Mouse (Mus musculus) limb, embryonic 11.5 days (tissue): Measurements from ENCODE around the gene Thbs3. TPM values are rescaled to one million over a fixed set of nuclear protein-coding genes. Genes with fewer than 3 reads are reported as not detected.
A peak's percentile ranks its signal among the peaks of the same experiment; 100 is the strongest.

ENCODE experiments used
- ATAC-seq: fragments of 200-750 bp; cut with Nextera tagmentation; 2 replicates; pipeline ENCODE4 v1.8.0; 2017; ENCODE audit warnings: low read depth; ENCODE audit not compliant: insufficient number of reproducible peaks, low FRiP score, low TSS enrichment
- DNase-seq: peaks from one replicate; pipeline ENCODE4 v3.0.0-alpha.2; 2015; ENCODE audit warnings: low spot score
- H3K27ac ChIP-seq: fragments of 300-500 bp; sonication (generic); replicated peaks from 2 replicates; pipeline ENCODE4 v1.5.1; 2014; ENCODE audit warnings: low read depth, mild to moderate bottlenecking, low read length
- H3K27me3 ChIP-seq: fragments of 300-500 bp; sonication (generic); 2 replicates; pipeline ENCODE4 v1.6.1; 2014; ENCODE audit warnings: mild to moderate bottlenecking, low read length, mixed read lengths; ENCODE audit not compliant: control insufficient read depth, insufficient read depth
- H3K36me3 ChIP-seq: fragments of 300-500 bp; sonication (generic); 2 replicates; pipeline ENCODE4 v1.6.1; 2014; ENCODE audit warnings: mild to moderate bottlenecking, low read length, moderate library complexity, mixed read lengths; ENCODE audit not compliant: control insufficient read depth, insufficient read depth
- H3K4me1 ChIP-seq: fragments of 300-500 bp; sonication (generic); 2 replicates; pipeline ENCODE4 v1.6.1; 2014; ENCODE audit warnings: low read length, mixed read lengths; ENCODE audit not compliant: control insufficient read depth, insufficient read depth
- H3K4me2 ChIP-seq: fragments of 300-500 bp; sonication (generic); 2 replicates; pipeline ENCODE4 v1.6.1; 2014; ENCODE audit warnings: low read depth, mild to moderate bottlenecking, moderate library complexity; ENCODE audit not compliant: severe bottlenecking
- H3K4me3 ChIP-seq: fragments of 300-500 bp; sonication (generic); 2 replicates; pipeline ENCODE4 v1.5.1; 2014; ENCODE audit warnings: low read depth, low read length
- H3K9ac ChIP-seq: fragments of 300-500 bp; sonication (generic); 2 replicates; pipeline ENCODE4 v1.6.1; 2014; ENCODE audit warnings: mild to moderate bottlenecking, low read length
- H3K9me3 ChIP-seq: fragments of 300-500 bp; sonication (generic); 2 replicates; pipeline ENCODE4 v1.6.1; 2016; ENCODE audit warnings: low read length; ENCODE audit not compliant: control insufficient read depth
- WGBS: fragments of 180-500 bp; shearing (Covaris S2); extraction: QIAGEN DNeasy Blood & Tissue Kit; methylation state at CpG from one replicate; pipeline ENCODE4 v1.1.7; 2014; 5-methylcytosine and 5-hydroxymethylcytosine counted together
- polyA plus RNA-seq: library from polyadenylated mRNA; unstranded; fragments of >200 nt; fragmentation: Nextera tagmentation; extraction: Ambion mirVana; gene quantifications from 2 replicates; pipeline ENCODE4 v1.2.1, GENCODE M21; 2014

The Thbs3 gene
- polyA plus RNA-seq, 1 experiment from 2014 or later = 21.0 TPM

DNA sequence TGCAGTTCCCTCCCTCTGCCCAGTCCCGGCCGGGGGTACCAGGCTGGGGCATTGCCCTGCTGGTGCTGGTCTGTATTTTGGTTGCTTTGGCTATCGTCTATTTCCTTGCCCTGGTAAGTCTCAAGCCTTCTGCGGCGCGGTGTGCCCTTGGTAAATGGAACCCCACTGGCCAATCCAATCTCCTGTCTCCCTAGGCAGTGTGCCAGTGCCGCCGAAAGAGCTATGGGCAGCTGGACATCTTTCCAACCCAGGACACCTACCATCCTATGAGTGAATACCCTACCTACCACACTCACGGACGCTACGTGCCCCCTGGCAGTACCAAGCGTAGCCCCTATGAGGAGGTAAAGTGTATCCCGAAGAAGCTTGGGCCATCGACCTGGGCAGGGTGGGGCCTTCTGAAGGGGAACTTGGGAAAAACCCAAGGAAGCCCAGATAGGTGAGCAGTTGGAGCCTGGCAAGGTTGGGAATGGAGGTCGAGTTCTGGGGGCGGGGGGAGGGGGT, 16.8 kb downstream of the Thbs3 start:
- no peak overlapping the region for H3K9ac ChIP-seq
- H3K4me3 ChIP-seq = no peak overlapping the region
- H3K36me3 ChIP-seq = no peaks in the 10 kb centered on the region
- no peak for DNase-seq
- H3K9me3 ChIP-seq = no peaks in the 10 kb centered on the region
- H3K27ac ChIP-seq = no peak overlapping the region
- ATAC-seq = no peak
- no peak overlapping the region for H3K4me2 ChIP-seq
- WGBS = 72% methylated on average over 16 of the region's 16 CpGs
- peaks cover 9% of the 10 kb centered on the region; the same call in 1 of the 2 replicates for H3K4me1 ChIP-seq
- 0 out of 2 replicates have a peak, but pooled peaks cover 2% of the 10 kb centered on the region for H3K27me3 ChIP-seq

GRCm38 (mm10) chr3:89232614-89233013, 17.6 kb downstream of the Thbs3 start:
- Histone ChIP-seq H3K9me3 (no peaks in the 10 kb centered on the region), H3K36me3 (no peaks in the 10 kb centered on the region), H3K9ac (no peak overlapping the region), H3K4me1 (peaks cover 7% of the 10 kb centered on the region; the same call in 1 of the 2 replicates), H3K4me3 (no peak overlapping the region), H3K4me2 (no peak overlapping the region), H3K27me3 (0 out of 2 replicates have a peak, but pooled peaks cover 2% of the 10 kb centered on the region), H3K27ac (no peak overlapping the region)
- DNase-seq (no peak), ATAC-seq (no peak)
- WGBS = 50% methylated on average over 6 of the region's 6 CpGs

DNA sequence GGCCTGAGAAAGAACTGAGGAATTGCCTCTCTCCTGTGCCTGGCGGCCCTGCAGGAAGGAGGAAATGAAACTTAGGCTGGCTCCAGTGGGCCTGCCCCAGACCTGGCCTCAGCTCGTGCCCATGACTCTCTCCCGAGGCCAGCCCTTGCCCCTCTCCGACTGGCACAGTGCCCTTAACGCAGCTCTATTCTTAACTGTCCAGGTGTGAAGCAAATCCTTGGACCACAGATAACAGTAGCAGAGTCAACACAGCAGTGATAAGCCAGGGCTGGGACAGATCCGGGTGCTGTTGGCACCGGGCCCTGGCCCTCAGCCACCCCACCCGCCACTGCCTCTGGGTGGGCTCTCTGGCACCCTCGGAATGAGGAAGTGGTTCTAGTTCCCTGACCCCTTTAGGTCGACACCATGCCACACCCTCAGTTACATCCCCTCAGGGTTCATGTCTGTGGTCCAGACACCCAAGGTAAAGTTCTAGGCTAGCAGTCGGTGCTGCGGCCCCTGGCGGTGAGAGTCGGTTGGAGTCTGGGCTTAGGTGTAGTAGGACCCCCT, 18.7 kb downstream of the Thbs3 start:
- H3K4me1 ChIP-seq = peaks cover under 1% of the 10 kb centered on the region; the same call in 1 of the 2 replicates
- H3K36me3 ChIP-seq = no peaks in the 10 kb centered on the region
- H3K27ac ChIP-seq = no peak overlapping the region
- no peak for DNase-seq
- 0 out of 2 replicates have a peak, but pooled peaks cover 2% of the 10 kb centered on the region for H3K27me3 ChIP-seq
- no peak for ATAC-seq
- H3K9ac ChIP-seq = no peak overlapping the region
- no peak overlapping the region for H3K4me2 ChIP-seq
- no peaks in the 10 kb centered on the region for H3K9me3 ChIP-seq
- H3K4me3 ChIP-seq = no peak overlapping the region
- WGBS = 85% methylated on average over 14 of the region's 14 CpGs

GRCm38 (mm10) chr3:89236516-89236915, 21.5 kb downstream of the Thbs3 start:
- ATAC-seq (no peak), DNase-seq (no peak)
- no peaks in the 10 kb centered on the region for H3K9me3 ChIP-seq
- 93% methylated on average over 10 of the region's 10 CpGs for WGBS
- no peak overlapping the region for H3K4me3 ChIP-seq
- no peaks in the 10 kb centered on the region for H3K4me1 ChIP-seq
- no peak overlapping the region for H3K27ac ChIP-seq
- no peaks in the 10 kb centered on the region for H3K27me3 ChIP-seq
- no peak overlapping the region for H3K9ac ChIP-seq
- H3K4me2 ChIP-seq = no peak overlapping the region
- H3K36me3 ChIP-seq = no peaks in the 10 kb centered on the region

DNA sequence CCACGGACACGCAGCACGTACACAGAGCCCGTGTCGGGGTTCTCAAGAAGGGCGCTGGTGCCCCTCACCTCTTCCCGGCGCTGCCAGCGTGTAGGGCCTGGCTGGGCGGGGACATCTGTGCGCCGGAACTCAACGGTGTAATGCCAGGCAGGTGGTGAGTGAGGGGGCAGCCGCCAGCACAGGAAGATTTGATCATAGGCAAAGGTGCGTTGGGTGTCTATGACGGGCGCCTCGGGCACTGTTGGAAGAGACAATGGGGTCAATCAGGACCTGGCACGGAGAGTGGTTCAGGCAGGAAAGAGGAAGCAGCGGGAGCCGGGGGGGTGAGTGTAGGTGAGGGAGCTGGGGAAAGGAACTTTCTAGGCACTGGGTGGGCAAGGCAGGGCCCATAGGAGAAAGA, 22.7 kb downstream of the Thbs3 start:
- Histone ChIP-seq H3K4me1 (no peaks in the 10 kb centered on the region), H3K9ac (no peak overlapping the region), H3K4me3 (no peak overlapping the region), H3K27me3 (no peaks in the 10 kb centered on the region), H3K27ac (no peak overlapping the region), H3K36me3 (no peaks in the 10 kb centered on the region), H3K9me3 (no peaks in the 10 kb centered on the region), H3K4me2 (no peak overlapping the region)
- 95% methylated on average over 21 of the region's 21 CpGs for WGBS
- ATAC-seq (no peak), DNase-seq (no peak)

- H3K9ac ChIP-seq = no peak overlapping the region
- H3K4me2 ChIP-seq = no peak overlapping the region
- no peak overlapping the region for H3K4me3 ChIP-seq
- ATAC-seq (no peak), DNase-seq (no peak)
- H3K9me3 ChIP-seq = no peaks in the 10 kb centered on the region
- WGBS = 73% methylated on average over 9 of the region's 12 CpGs
- peaks cover under 1% of the 10 kb centered on the region for H3K4me1 ChIP-seq
- no peak overlapping the region for H3K27ac ChIP-seq
- H3K27me3 ChIP-seq = no peaks in the 10 kb centered on the region
- no peaks in the 10 kb centered on the region for H3K36me3 ChIP-seq
Observed at GRCm38 (mm10) chr3:89238494-89238893, 23.5 kb downstream of the Thbs3 start.

DNA sequence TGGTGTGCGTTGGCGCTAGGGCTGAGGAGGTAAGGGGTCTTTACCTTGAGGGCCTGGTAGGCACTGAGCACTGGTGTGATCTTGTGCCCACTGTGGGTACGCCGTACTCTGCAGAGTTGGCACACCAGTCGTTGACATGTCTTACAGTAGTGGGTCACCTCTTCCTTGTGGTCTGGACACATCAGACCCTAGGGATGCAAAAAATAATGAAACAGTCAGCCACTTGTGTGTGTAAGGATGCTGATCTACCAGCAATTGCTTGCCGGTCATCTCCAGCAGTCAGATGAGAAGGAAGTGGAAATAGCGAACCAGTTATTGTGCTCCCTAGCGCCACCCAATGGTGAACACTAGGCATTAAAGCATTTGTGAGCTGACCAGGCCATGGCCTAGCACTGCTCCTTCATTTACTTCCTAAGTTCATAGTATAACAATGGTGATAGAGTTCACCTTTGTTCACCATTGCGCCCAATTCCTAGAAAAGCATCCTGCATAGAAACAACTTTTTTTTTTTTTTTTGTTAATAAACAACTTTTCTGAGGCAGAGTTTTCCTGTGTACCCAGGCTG, 27.4 kb downstream of the Thbs3 start:
- DNase-seq = peak; percentile 70
- Histone ChIP-seq H3K27ac (no peak overlapping the region), H3K27me3 (no peaks in the 10 kb centered on the region), H3K9ac (no peak overlapping the region), H3K4me3 (no peak overlapping the region), H3K4me1 (peaks cover 23% of the 10 kb centered on the region), H3K9me3 (no peaks in the 10 kb centered on the region), H3K4me2 (no peak overlapping the region), H3K36me3 (no peaks in the 10 kb centered on the region)
- 79% methylated on average over 9 of the region's 9 CpGs for WGBS
- no peak for ATAC-seq

DNA sequence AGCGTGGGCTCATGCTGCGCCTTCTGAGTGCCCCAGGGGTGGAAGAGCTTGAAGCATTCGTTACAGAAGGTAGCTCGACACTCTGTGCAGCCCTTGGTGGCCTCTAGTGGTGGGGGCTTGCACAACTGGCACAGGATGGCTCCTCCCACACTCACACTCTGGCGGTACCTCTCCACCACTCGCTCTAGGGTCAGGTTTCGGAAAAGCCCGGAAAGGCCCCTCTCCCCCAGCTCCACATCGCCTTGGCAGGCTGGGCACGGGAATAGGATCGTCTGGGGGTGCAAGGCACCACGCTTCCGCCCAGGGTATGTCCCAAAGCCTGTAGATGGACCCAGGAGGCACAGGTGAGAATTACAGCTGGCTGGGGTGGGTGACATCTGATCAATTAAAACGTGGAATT, 28.6 kb downstream of the Thbs3 start:
- Histone ChIP-seq H3K36me3 (no peaks in the 10 kb centered on the region; the same call in 1 of the 2 replicates), H3K4me3 (peak overlapping the region; percentile 78), H3K4me2 (peak overlapping the region; percentile 89), H3K9ac (no peak overlapping the region), H3K27me3 (no peaks in the 10 kb centered on the region), H3K27ac (no peak overlapping the region), H3K4me1 (peaks cover 25% of the 10 kb centered on the region), H3K9me3 (no peaks in the 10 kb centered on the region)
- DNase-seq (peak; percentile 77), ATAC-seq (0 out of 2 replicates have a peak, but pooled peaks have one; percentile 10)
- 11% methylated on average over 14 of the region's 14 CpGs for WGBS
